Mouse (Mus musculus) kidney, adult 8-10 months (tissue): ENCODE results near the gene Kif26b.

Experiments used
- DNase-seq, 2 experiments: peaks; one replicate each; pipeline ENCODE4 v3.0.0; 2022

Kif26b gene

GRCm38 (mm10) chr1:178860671-178861391 is 331.9 kb downstream of the Kif26b start:
- no peak for DNase-seq

- DNase-seq = no peak
Observed at GRCm38 (mm10) chr1:178861392-178861762, 332.5 kb downstream of the Kif26b start.

GRCm38 (mm10) chr1:178863756-178864155 is 334.8 kb downstream of the Kif26b start:
- no peak for DNase-seq

- no peak for DNase-seq
Observed at GRCm38 (mm10) chr1:178864297-178864696, 335.4 kb downstream of the Kif26b start.

GRCm38 (mm10) chr1:178866757-178867156 is 337.8 kb downstream of the Kif26b start:
- no peak for DNase-seq

- DNase-seq = no peak
Observed at GRCm38 (mm10) chr1:178871055-178871454, 342.1 kb downstream of the Kif26b start.

- no peak for DNase-seq
Observed at GRCm38 (mm10) chr1:178876926-178877325, 348.0 kb downstream of the Kif26b start.

- DNase-seq = no peak
Observed at GRCm38 (mm10) chr1:178878676-178879075, 349.8 kb downstream of the Kif26b start.

GRCm38 (mm10) chr1:178880905-178881304 is 352.0 kb downstream of the Kif26b start:
- no peak for DNase-seq

GRCm38 (mm10) chr1:178886671-178887070 is 357.7 kb downstream of the Kif26b start:
- no peak for DNase-seq

GRCm38 (mm10) chr1:178892376-178892775 is 363.5 kb downstream of the Kif26b start:
- no peak for DNase-seq

GRCm38 (mm10) chr1:178893229-178894080 is 364.5 kb downstream of the Kif26b start:
- no peak for DNase-seq

- DNase-seq = no peak
Observed at GRCm38 (mm10) chr1:178894081-178894401, 365.1 kb downstream of the Kif26b start.

GRCm38 (mm10) chr1:178895674-178896073 is 366.7 kb downstream of the Kif26b start:
- no peak for DNase-seq

- DNase-seq = no peak
Observed at GRCm38 (mm10) chr1:178910951-178911350, 382.0 kb downstream of the Kif26b start.

GRCm38 (mm10) chr1:178912936-178913716 is 384.2 kb downstream of the Kif26b start:
- DNase-seq = no peak

- no peak for DNase-seq
Observed at GRCm38 (mm10) chr1:178915056-178915455, 386.1 kb downstream of the Kif26b start.

- no peak for DNase-seq
Observed at GRCm38 (mm10) chr1:178917194-178917902, 388.4 kb downstream of the Kif26b start.

GRCm38 (mm10) chr1:178924492-178925183 is 395.7 kb downstream of the Kif26b start:
- DNase-seq = no peak

GRCm38 (mm10) chr1:178929531-178929930 is 400.6 kb downstream of the Kif26b start:
- DNase-seq = no peak

GRCm38 (mm10) chr1:178933953-178934637 is 405.2 kb downstream of the Kif26b start:
- no peak for DNase-seq

GRCm38 (mm10) chr1:178936457-178936856 is 407.5 kb downstream of the Kif26b start:
- peak in 1 of 2 experiments; percentile 9 for DNase-seq
